Mouse (Mus musculus): ENCODE measurements at regions not wholly inside any gene's neighbourhood (a gene's known extent, or its start where the extent isn't known, plus 50 kb on each side); places are given as distances from the start of the nearest gene placed in this dataset.

GRCm38 (mm10) chr2:9520045-9520444 lies 361.0 kb upstream of the 4930412O13Rik start:
- TF ChIP-seq GATA4 (IDR thresholded peaks at IDR 0.05; ENCODE audit: insufficient replicate concordance, low read length), result no peak

GRCm38 (mm10) chr2:9525910-9526309 lies 355.1 kb upstream of the 4930412O13Rik start:
- no peak for TF ChIP-seq GATA4 (IDR thresholded peaks at IDR 0.05; ENCODE audit: insufficient replicate concordance, low read length)

- no peak for TF ChIP-seq GATA4 (IDR thresholded peaks at IDR 0.05; ENCODE audit: insufficient replicate concordance, low read length)
Measured at GRCm38 (mm10) chr2:9535141-9535658, 345.9 kb upstream of the 4930412O13Rik start.

GRCm38 (mm10) chr2:9547771-9548590 lies 333.1 kb upstream of the 4930412O13Rik start:
- no peak for TF ChIP-seq GATA4 (IDR thresholded peaks at IDR 0.05; ENCODE audit: insufficient replicate concordance, low read length)

GRCm38 (mm10) chr2:9553313-9553712 lies 327.7 kb upstream of the 4930412O13Rik start:
- TF ChIP-seq GATA4 (IDR thresholded peaks at IDR 0.05; ENCODE audit: insufficient replicate concordance, low read length), result no peak

- no peak for TF ChIP-seq GATA4 (IDR thresholded peaks at IDR 0.05; ENCODE audit: insufficient replicate concordance, low read length)
Measured at GRCm38 (mm10) chr2:9564487-9565043, 316.5 kb upstream of the 4930412O13Rik start.

- no peak for TF ChIP-seq GATA4 (IDR thresholded peaks at IDR 0.05; ENCODE audit: insufficient replicate concordance, low read length)
Measured at GRCm38 (mm10) chr2:9569220-9569619, 311.8 kb upstream of the 4930412O13Rik start.

GRCm38 (mm10) chr2:9574196-9574595 lies 306.9 kb upstream of the 4930412O13Rik start:
- TF ChIP-seq GATA4 (IDR thresholded peaks at IDR 0.05; ENCODE audit: insufficient replicate concordance, low read length), result no peak

- TF ChIP-seq GATA4 (IDR thresholded peaks at IDR 0.05; ENCODE audit: insufficient replicate concordance, low read length), result no peak
Measured at GRCm38 (mm10) chr2:9574651-9575050, 306.4 kb upstream of the 4930412O13Rik start.

GRCm38 (mm10) chr2:9577868-9578267 lies 303.2 kb upstream of the 4930412O13Rik start:
- no peak for TF ChIP-seq GATA4 (IDR thresholded peaks at IDR 0.05; ENCODE audit: insufficient replicate concordance, low read length)

- TF ChIP-seq GATA4 (IDR thresholded peaks at IDR 0.05; ENCODE audit: insufficient replicate concordance, low read length), result no peak
Measured at GRCm38 (mm10) chr2:9587389-9587788, 293.7 kb upstream of the 4930412O13Rik start.

- no peak for TF ChIP-seq GATA4 (IDR thresholded peaks at IDR 0.05; ENCODE audit: insufficient replicate concordance, low read length)
Measured at GRCm38 (mm10) chr2:9589200-9589599, 291.9 kb upstream of the 4930412O13Rik start.

- no peak for TF ChIP-seq GATA4 (IDR thresholded peaks at IDR 0.05; ENCODE audit: insufficient replicate concordance, low read length)
Measured at GRCm38 (mm10) chr2:9592531-9592930, 288.5 kb upstream of the 4930412O13Rik start.

GRCm38 (mm10) chr2:9593931-9594330 lies 287.1 kb upstream of the 4930412O13Rik start:
- no peak for TF ChIP-seq GATA4 (IDR thresholded peaks at IDR 0.05; ENCODE audit: insufficient replicate concordance, low read length)

GRCm38 (mm10) chr2:9595236-9595850 lies 285.7 kb upstream of the 4930412O13Rik start:
- no peak for TF ChIP-seq GATA4 (IDR thresholded peaks at IDR 0.05; ENCODE audit: insufficient replicate concordance, low read length)

GRCm38 (mm10) chr2:9596135-9596534 lies 284.9 kb upstream of the 4930412O13Rik start:
- no peak for TF ChIP-seq GATA4 (IDR thresholded peaks at IDR 0.05; ENCODE audit: insufficient replicate concordance, low read length)

All from liver, adult (tissue).